Mouse (Mus musculus) T-helper 1 cell (primary cell): ENCODE measurements around the gene C5ar2.

Experiments
- in situ Hi-C: fragments of 300-600 bp; cut with MboI, MseI; formaldehyde crosslinking; loops from one replicate; pipeline ENCODE4 v1.15.1; 2025; ENCODE audit warnings: high pct_unique_total_duplicates

Gene C5ar2

GRCm38 (mm10) chr7:16201136-16201535 is 42.8 kb downstream of the C5ar2 start:
- in situ Hi-C loops, result no loop called here

GRCm38 (mm10) chr7:16198540-16198939 is 45.4 kb downstream of the C5ar2 start:
- in situ Hi-C loops, result no loop called here

- in situ Hi-C loops, result no loop called here
These were observed 46.8 kb downstream of the C5ar2 start for GRCm38 (mm10) chr7:16197166-16197565.

GRCm38 (mm10) chr7:16196616-16197015 is 47.3 kb downstream of the C5ar2 start:
- in situ Hi-C loops, result no loop called here

GRCm38 (mm10) chr7:16193702-16194101 is 50.3 kb downstream of the C5ar2 start:
- in situ Hi-C loops, result loop anchor here (5.0 kb wide), 1 partner anchor 69 kb away; no protein-coding TSS in a partner anchor

GRCm38 (mm10) chr7:16192315-16192714 is 51.6 kb downstream of the C5ar2 start:
- in situ Hi-C loops, result loop anchor here (5.0 kb wide), 1 partner anchor 70 kb away; no protein-coding TSS in a partner anchor

GRCm38 (mm10) chr7:16187494-16187893 is 56.5 kb downstream of the C5ar2 start:
- in situ Hi-C loops, result no loop called here
